Mouse (Mus musculus): Measurements from ENCODE around the gene Plcb2.
A peak's percentile ranks its signal among the peaks of the same experiment; 100 is the strongest.

The Plcb2 gene

DNA sequence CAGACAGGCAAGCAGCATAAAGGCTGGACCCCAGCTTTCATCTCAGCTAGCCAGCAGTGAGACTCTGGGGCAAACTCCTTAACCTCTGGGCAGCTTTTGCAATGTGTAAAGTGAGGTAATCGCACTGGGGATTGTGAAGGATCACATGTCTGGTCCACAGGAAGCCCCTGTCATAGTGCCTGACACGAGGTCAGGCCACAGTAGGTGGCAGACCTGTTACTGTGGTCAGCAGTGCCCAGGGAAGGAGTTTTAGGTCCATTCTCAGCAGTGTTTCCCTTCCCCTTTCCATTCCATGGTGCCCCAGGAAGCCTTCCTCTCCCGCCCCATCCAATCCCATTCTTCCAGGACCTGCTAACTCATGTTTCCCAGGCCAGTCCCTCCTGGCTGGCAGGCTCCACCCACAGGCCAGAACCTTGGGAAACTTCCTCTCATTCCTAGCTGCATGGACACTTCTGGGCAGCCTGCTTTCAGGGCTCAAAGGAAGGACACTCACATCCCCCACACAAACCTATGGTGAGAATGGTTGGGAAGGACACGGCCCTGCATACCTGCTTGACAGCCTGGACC is 18.5 kb downstream of the Plcb2 start:
- DNase-seq = no peak

DNA sequence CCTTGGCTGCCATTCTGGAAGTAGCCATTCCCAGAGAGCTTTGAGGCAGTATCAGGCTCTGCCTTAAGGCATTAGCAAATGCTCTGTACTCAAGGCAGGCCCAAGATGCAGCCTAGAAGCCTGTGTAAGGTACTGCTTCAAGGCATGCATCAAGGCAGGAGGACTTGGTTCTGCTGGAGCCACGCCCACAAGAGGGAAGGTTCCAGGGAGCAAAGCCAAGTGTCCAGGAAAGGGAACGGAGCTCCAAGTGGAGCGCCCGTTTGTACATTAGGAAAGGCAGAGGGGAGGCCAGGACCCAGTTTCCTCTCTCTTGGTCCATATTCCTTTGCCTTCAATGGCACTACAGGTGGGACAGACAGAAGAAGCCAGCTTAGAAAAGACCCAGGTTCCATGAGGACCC is 19.8 kb downstream of the Plcb2 start:
- no peak for DNase-seq

DNA sequence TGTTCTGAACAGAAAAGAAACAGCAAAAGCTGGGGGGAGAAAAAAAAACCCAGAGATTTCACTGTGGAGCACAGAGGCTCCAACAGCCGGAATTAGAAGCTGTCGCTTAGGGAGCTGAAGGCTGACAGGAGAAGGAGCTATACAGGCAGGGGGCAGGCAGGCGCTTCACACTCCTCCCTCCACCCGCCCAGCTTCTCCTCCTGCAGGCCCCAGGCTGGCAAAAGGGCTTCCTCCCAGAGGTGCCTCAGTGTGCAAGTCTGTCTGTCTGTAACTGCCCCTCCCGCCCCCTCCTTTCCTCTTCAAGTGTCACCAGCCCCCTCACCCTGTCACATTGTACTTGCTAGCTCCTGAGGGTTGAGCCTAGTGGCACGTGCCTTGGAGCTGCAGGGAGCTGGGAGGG is 21.8 kb downstream of the Plcb2 start:
- peak; percentile 36 for DNase-seq

DNA sequence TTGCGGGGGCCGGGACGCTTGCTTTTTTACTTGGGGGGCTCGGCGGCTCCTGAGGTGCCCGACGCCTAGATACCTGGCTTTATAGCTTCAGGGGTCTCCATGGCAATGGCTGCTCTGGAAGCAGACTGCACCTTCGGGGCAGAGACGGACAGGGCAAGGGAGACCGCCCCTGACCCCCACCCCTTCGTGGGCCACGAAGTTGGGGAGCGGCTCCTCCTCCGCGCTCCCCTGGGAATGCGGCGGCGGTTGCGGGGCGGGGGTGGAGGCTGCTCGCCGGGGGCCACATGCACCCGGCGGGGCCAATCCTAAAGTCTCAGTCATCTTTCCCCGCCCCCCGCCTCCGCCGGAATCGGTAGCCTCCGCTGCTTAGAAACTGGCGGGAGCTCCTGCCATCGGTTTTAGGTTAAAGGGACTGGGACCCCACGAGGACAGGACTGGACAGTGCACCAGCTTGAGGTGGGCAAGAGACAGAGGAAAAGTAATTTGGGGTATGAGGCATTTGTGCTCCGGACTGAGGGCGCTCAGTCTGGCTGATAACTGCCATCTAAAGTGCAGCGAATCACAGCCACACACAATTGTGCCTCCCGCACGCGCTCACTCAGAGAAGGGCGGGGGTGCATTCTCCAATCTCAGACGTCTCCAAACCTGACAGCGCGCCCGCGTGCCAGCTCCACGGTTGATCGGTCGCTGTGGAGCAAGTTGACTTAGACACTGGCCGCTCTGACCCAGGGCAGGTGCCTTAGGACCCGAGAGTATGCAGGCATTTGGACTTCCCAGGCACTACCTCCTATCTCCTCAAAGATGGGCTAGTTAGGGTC is 24.1 kb downstream of the Plcb2 start, which contains the start of gene Ankrd63:
Ankrd63 (minus strand) TSS at position 51 of the 818 bp plus-strand sequence.
- DNase-seq = peak; percentile 57

DNA sequence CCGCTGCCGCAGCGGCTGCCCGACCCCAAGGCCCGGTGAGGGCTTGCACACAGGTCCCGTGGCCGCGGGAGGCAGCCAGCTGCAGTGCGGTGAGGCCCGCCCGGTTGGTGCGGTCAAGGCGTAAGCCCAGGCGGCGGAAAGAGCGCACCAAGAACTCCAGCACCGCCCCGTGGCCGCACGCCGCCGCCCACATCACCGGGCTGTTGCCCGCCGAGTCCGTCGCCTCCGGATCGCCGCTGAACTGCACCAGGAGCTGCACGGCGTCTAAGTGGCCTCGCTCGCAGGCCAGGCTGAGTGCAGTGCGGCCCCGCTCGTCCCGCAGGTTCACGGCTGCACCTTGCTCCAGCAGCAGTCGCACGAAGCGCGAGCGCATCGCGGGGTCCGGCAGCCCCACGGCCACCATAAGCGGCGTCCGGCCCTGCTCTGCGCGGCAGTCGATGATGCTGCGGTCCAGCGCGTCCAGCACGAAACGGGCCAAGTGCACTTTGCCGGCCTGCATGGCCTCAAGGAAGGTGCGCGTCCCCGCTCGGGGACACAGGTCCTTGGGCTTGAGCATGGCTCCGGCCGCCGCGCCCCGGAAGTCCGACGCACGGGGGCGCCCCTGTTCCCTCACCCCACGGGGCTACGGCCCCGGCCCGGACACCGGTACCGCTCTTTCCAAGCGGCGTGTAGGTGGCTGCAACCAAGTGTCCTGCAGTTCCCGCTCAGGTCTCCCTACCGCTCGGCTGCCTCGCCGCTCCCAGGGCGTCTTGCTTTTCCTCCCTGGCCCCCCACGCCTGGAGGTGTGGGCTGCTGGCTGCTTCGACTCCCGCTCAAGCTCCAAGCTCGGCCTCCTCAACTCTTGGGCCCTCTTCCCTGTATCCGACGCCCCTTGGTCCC is 25.1 kb downstream of the Plcb2 start:
- DNase-seq = peak; percentile 49

DNA sequence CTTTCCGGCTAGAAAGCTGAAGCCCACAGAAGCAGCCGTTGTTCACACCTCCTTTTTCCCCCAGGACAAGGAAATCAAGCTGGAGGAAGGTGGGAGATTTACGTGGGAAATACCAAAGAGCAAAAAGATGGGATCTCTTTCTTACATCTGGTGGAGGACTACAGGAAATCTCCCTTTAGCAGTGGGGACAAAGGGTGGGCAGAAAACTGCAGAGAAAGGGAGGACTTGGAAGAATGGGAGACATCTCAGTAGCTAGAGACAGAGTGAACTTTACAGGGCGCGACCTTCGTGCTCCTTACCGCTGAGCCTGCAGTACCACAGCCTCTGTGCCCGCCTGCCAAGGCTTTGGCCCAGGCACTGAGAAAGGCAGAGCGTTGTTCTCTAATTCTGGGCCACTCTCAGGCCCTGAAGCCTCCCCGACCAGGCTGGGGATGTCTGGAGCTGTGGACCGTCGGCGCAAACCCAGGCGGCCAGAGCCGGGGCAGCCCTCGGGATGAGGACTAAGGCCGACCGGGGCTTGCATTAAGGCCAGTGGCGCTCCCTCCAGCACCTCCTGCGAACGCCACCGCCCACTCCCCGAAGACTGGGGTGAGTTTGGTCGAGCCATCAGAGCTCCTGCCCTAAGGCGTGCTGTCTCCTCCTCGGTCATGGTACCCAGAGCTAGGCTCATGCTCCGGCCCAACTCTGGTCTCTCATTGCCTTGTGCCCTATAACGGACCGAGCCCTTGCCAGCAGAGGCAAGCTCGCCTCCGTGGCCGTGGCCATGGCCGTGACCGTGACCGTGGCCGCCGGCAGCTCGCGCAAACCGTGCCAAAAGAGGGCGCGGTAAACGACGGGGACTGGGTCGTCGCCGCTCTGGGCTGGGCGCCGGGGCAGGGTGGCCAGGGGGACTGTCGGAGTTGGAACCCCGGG is 26.0 kb downstream of the Plcb2 start:
- no peak for DNase-seq

DNA sequence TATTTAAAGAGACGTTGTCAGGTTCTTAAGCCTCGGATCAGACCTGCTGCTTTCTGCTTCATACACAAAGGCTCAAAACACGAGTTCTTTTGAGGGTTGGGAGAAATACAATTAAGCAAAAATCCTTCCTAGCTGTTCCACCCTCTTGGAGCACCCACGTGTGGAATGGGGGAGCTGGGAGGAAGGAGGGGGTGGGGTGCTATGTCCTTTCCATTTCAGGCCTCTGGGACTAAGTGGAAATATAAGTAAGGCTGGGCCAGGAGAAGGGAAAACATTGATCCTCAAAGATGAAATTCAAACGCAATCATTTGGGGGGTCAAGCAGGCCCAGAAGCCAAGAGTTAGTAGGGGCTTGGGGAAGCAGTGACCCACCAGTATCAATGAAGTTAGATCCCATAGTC is 27.1 kb downstream of the Plcb2 start:
- no peak for DNase-seq

DNA sequence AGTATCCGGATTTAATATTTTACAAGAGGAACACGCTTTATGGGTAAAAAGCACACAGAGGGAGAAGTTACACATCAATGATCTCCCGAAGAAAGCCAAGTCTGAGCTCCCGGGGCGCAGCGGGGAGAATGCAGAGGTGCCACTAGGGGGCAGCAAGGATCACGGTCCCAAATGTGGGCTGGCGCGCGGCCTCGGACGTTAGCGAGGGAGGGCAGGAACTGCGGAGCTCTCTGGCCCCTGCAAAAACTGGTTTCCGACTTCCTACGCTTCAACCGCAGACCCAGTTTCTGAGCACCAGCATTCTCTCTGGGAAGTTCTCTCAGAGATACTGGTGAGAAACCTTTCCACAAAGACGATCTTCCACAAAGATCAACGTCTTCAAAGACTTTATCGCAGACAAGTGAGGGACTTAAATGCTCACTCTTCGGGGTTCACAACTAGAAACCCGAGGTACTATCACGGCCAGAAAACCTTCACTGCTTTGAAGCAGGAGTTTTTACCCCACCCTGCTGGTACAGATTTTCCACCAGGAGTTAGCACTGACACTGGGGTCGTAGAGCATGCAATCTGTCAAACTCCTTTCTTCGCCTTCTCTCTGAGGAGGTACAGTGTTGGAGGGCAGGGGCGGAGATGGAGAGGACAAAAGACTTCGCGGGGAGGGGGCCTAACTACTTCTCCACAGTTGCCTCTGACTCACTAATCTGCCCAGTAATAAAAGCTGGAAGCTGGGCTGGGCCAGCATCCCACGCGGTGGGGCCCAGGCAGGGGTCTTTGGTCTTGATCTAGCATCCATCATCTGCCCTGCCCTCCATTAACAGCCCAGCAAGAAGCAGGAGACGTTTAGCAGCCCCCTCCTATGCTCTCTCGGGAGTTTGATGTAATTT is 27.8 kb downstream of the Plcb2 start:
- DNase-seq = peak; percentile 81

DNA sequence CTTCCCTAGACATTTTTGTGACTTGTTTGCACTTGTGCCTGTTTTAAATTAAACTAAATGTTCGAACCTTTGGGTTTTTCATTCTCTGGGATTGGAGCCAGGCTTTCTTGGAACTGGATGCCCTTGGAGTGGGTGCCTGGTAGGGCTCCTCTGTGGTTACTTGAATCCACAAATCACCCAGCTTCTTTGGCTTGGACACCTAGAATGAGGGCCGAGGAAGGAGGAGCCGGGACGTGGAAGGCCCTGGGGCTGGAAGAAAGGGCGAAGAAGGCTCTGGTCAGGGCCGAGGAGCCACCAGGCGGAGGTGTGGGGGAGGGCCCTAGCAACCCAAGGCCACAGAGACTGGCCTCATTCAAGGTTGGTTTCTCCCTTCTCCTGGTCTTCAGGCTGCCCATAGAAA is 30.3 kb downstream of the Plcb2 start:
- DNase-seq = no peak

DNA sequence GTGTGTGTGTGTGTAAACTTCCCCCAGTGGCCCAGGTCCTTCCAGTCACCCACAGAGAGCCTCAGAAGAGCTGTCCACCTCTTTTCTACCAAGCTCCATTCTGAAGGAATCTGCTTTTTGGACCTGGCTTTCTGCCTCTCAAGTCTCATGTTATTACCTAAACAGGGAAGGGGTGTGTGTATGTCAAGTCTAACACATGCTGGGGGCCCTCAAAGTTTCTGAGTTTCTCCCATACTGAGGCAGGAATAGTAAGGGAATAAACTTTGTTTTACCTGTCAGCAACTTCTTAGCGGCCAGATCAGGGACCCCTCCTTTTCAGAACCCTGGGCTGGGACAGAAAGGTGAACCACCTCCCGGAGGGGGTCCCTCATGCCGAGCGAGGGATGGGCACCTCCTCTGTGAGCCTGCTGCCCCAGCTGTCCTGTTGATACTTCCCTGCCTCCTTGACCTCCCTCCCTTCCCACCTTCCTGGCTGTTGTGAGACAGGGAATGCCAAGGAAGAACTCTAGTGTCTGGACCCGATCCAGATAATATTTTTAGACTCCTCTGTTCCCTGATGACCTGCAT is 30.8 kb downstream of the Plcb2 start:
- no peak for DNase-seq

DNA sequence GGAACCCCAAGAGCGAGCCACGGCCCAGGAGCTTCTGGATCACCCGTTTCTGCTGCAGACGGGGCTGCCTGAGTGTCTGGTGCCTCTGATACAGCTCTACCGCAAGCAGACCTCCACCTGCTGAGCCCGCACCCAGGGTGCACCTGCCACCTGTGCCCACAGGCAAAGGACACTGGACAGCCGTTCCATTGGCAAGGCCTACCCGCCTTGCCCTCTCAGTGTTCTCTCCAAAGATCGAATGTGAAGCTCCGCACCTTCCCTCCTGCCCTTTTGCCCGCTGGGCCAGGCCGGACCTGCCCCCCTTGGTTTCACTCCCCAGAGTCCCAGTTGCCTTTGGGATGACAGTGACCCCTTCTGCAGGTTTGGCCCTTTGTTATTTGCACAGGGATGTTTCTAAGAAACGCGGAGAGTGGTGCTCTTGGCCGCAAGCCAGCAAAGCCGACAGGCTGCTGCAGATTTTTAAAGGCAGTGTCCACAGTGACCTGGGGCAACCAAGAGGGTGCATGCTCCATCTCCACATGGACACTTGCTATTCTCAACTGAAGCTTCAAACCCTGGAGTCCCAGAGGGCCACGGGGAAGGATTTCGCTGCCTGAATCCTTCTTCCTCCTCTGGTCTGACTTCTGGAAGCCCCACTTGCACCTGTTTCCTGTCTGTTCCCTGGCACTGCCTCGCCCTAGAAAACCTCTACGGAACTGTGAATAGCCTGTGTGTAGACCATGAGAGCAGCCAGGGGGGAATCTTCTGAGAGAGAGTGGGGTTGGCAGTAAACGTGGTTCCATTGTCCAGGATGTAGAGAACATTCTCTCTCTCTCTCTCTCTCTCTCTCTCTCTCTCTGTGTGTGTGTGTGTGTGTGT is 31.6 kb downstream of the Plcb2 start:
- peak; percentile 35 for DNase-seq

DNA sequence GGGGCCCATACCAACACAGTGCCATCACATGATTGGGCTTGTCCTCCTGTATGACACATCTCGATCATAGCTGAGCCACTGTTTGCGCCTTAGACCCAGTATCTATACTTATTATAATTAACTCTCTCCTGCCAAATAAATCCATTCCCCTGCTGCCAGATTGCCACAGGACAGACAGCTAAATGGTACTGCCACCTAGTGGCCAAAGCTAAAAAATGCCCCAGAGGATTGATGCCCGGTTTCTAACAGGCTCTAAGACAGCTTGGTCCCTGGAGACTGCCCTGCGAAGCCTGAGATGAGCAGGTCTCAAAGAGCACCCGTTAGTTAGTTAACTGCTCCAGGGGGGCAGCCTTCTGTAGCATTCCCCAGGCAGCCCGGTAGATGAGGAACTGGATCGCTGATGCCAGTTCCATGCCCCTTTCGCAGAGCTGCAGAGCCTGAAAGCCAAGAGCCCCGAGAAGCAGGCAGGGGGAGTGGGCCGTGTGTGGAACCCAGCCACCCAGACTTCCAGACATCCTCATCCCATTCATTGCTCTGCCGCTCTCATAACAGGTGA is 32.5 kb downstream of the Plcb2 start:
- DNase-seq = peak; percentile 33

DNA sequence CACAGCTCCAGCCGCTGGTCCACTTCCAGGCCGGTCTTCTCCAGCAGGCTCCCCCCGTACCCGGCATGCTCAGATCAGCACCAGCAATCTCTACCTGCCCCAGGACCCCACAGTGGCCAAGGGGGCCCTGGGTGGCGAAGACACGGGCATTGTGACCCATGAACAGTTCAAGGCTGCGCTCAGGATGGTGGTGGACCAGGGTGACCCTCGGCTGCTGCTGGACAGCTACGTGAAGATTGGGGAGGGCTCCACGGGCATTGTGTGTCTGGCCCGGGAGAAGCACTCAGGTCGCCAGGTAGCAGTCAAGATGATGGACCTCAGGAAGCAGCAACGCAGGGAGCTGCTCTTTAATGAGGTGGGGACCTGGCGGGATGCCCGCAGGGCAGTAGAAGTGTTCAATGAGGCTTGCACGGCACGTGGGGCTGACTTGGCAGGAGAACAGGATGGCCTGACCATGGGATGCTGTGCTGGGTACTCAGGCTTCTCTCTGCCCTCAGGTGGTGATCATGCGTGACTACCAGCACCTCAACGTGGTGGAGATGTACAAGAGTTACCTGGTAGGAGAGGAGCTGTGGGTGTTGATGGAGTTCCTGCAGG is 34.8 kb downstream of the Plcb2 start:
- no peak for DNase-seq

DNA sequence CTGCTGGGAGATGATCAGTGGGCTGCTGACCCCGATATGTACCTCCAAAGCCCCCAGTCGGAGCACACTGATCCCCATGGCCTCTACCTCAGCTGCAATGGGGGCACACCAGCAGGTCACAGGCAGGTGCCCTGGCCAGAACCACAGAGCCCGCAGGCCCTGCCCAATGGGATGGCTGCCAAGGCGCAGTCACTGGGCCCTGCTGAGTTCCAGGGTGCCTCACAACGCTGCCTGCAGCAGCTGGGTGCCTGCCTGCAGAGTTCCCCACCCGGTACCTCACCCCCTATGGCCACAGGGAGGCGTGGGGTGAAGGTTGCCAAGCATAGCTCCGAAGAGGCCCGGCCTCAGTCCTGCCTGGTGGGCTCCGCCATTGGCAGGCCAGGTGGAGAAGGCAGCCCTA is 38.4 kb downstream of the Plcb2 start:
- DNase-seq = no peak

DNA sequence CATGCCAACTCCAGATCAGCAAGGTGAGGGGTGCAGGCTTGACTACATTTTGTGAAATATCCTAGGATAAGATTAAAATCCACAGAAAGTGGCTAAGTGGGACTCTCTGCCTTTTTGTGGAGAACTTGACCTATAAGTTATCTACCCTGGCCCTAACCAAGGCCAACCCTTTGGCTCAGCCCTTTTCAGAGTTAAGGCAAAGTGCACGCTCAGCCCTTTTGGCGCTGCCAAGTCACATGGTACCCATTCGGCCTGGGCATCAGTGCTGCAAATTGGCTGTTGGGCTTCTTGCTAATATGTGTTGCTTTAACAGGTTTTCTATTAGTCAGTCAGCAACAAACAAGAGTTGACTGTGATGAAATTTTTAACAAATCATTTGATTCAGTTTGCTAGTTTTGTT is 40.4 kb downstream of the Plcb2 start:
- no peak for DNase-seq

DNA sequence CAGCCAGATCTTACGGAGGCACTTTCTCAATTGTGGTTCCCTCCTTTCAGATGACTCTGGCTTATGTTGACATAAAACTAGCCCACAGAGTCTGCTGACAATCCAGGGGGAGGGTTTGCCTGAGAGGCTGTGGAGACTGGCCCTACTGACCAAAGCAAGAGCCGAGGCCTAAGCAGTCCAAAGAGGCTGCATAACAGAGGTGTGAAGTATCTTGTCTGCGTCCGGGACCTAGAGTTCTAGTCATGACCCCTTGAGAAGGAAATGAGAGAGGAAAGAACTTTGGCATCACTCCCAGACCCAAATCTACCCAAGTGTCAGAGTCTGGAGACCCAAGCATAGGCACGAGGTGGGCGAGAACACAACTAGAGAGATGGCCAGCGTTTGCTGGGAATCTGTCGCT is 41.5 kb downstream of the Plcb2 start:
- no peak for DNase-seq

DNA sequence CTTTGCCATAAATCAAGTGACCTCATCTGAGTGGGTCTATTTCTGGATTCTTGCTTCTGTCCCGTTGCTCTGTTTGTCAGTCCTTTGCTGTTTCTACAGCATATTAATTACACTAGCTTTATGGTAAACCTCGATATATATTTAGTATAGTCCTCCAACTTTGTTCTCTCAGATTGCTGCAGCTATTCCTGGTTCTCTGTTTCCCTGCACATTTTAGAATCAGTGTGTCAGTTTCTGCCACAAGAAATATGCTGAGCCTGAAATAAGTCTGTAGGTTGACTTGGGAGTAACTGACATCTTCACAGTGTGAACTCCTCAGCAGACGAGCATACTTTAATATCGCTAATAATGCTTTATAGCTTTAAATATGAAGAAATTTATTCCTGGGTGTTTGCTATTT is 43.1 kb downstream of the Plcb2 start:
- no peak for DNase-seq

DNA sequence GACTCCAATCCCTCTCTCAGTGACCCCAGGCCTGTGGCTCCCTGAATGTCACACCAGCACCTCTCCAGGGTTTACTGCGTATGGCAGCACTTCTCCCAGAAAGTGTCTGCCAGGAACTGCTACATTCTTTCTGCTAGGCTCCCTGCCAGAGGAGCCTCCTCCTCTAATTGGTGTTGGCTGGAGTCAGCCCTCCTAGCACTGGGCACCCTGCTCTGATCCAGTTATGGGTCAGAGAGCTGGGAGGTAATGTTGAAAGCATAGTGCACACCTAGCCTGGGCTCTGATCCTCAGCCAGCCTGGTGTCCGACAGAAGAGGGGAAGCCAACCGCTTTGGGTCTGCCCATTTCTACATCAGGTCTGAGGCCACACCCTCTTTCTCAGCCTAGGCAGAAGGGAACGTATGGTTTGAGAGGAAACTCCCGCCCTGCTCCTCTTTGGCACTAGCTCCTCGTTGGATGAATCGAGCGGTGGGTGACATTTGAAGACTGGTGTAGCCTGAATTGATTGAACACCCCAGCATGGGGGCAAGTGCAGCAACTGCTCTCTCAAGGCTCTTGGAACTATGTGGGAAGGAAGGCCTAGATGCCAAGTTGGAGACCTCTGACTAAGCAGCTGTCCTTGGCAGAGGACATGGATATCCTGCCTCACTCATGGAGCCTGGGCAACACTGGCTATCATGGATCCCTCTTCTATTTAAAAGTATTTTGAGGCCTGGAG is 45.5 kb downstream of the Plcb2 start:
- DNase-seq = no peak

DNA sequence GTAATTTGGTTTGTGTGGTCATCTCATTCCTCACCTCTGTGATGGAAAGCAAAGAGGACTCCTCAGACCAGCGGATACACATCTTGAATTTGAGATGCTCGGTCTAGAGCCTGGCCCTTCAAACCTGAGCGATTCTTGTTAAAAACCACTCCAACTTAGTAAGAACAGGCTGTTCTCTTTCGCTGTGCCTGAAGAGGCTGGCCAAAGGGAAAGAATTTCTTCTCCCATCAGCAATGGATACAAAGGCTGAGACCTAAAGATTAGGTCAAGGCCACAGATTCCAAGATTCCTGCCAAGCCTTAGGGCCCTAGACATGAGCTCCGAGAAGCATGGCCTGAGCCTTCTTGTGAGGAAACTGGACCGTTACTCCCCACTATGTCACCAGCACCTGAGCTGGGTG is 47.3 kb downstream of the Plcb2 start:
- no peak for DNase-seq

All from right cerebral cortex, postnatal 14 days (tissue).